Mouse (Mus musculus): ENCODE data around the gene BC049730.
"Not testable (repeated sequence)": the region's sequence is repeated elsewhere in the genome, so short reads cannot be mapped to it uniquely, and the experiment has no call there.

The BC049730 gene

GRCm38 (mm10) chr7:24708832-24709292 is at the start of gene BC049730:
Gene BC049730 (plus strand): TSS chr7:24709242.
- no peak for DNase-seq (ENCODE audit: low spot score in 2 of 2)

GRCm38 (mm10) chr7:24659737-24660357 is 49.2 kb upstream of the BC049730 start:
- DNase-seq (ENCODE audit: low spot score in 2 of 2): peak; percentile 43 to 45

- DNase-seq (ENCODE audit: low spot score in 2 of 2): no peak
Measured at GRCm38 (mm10) chr7:24661118-24661904, 47.7 kb upstream of the BC049730 start.

GRCm38 (mm10) chr7:24662575-24662974 is 46.5 kb upstream of the BC049730 start:
- peak; percentile 52 to 72 for DNase-seq (ENCODE audit: low spot score in 2 of 2)

GRCm38 (mm10) chr7:24664301-24664700 is 44.7 kb upstream of the BC049730 start:
- DNase-seq (ENCODE audit: low spot score in 2 of 2): no peak

GRCm38 (mm10) chr7:24664959-24665358 is 44.1 kb upstream of the BC049730 start:
- DNase-seq (ENCODE audit: low spot score in 2 of 2): no peak

GRCm38 (mm10) chr7:24671944-24672439 is 37.0 kb upstream of the BC049730 start:
- no peak for DNase-seq (ENCODE audit: low spot score in 2 of 2)

GRCm38 (mm10) chr7:24676575-24676974 is 32.5 kb upstream of the BC049730 start, which contains the start of gene Tex101:
Gene Tex101 (minus strand): TSS chr7:24676675.
- DNase-seq (ENCODE audit: low spot score in 2 of 2): no peak

- DNase-seq (ENCODE audit: low spot score in 2 of 2): not testable (repeated sequence)
Measured at GRCm38 (mm10) chr7:24684121-24684520, 24.9 kb upstream of the BC049730 start.

- DNase-seq (ENCODE audit: low spot score in 2 of 2): not testable (repeated sequence)
Measured at GRCm38 (mm10) chr7:24687519-24687918, 21.5 kb upstream of the BC049730 start.

- not testable (repeated sequence) for DNase-seq (ENCODE audit: low spot score in 2 of 2)
Measured at GRCm38 (mm10) chr7:24692693-24693092, 16.3 kb upstream of the BC049730 start.

GRCm38 (mm10) chr7:24697891-24698290 is 11.2 kb upstream of the BC049730 start:
- not testable (repeated sequence) for DNase-seq (ENCODE audit: low spot score in 2 of 2)

- DNase-seq (ENCODE audit: low spot score in 2 of 2): not testable (repeated sequence)
Measured at GRCm38 (mm10) chr7:24702841-24703240, 6.2 kb upstream of the BC049730 start.

- DNase-seq (ENCODE audit: low spot score in 2 of 2): no peak
Measured at GRCm38 (mm10) chr7:24715039-24715438, 6.0 kb downstream of the BC049730 start.

- DNase-seq (ENCODE audit: low spot score in 2 of 2): not testable (repeated sequence)
Measured at GRCm38 (mm10) chr7:24726808-24727207, 17.8 kb downstream of the BC049730 start, which contains the start of gene Gm4763. Gene Gm4763 (minus strand): TSS chr7:24726908.

- DNase-seq (ENCODE audit: low spot score in 2 of 2): no peak
Measured at GRCm38 (mm10) chr7:24735970-24736670, 27.1 kb downstream of the BC049730 start.

- DNase-seq (ENCODE audit: low spot score in 2 of 2): no peak
Measured at GRCm38 (mm10) chr7:24750695-24751094, 41.7 kb downstream of the BC049730 start.

- DNase-seq (ENCODE audit: low spot score in 2 of 2): no peak
Measured at GRCm38 (mm10) chr7:24751610-24752009, 42.6 kb downstream of the BC049730 start.

- DNase-seq (ENCODE audit: low spot score in 2 of 2): no peak
Measured at GRCm38 (mm10) chr7:24753476-24753875, 44.4 kb downstream of the BC049730 start.

GRCm38 (mm10) chr7:24758520-24758919 is 49.5 kb downstream of the BC049730 start:
- no peak for DNase-seq (ENCODE audit: low spot score in 2 of 2)

- no peak for DNase-seq (ENCODE audit: low spot score in 2 of 2)
Measured at GRCm38 (mm10) chr7:24760211-24760610, 51.2 kb downstream of the BC049730 start, which contains the start of gene Cd177. Gene Cd177 (minus strand): TSS chr7:24760311.

GRCm38 (mm10) chr7:24761161-24761560 is 52.1 kb downstream of the BC049730 start:
- DNase-seq (ENCODE audit: low spot score in 2 of 2): no peak
